Mouse (Mus musculus) inflammation-experienced regulatory T-cells (primary cell): Measurements from ENCODE around the gene Pls3. TPM values are rescaled to one million over a fixed set of nuclear protein-coding genes. Genes with fewer than 3 reads are reported as not detected.

Experiments used
- polyA plus RNA-seq, 2 experiments: library from polyadenylated mRNA; unstranded; fragments of 100-300 nt; shearing (Covaris generic); gene quantifications; one replicate each; pipeline ENCODE4 v1.2.1; 2017

The Pls3 gene
- 1 to 10 TPM; 4.2 to 4.8 TPM for polyA plus RNA-seq

DNA sequence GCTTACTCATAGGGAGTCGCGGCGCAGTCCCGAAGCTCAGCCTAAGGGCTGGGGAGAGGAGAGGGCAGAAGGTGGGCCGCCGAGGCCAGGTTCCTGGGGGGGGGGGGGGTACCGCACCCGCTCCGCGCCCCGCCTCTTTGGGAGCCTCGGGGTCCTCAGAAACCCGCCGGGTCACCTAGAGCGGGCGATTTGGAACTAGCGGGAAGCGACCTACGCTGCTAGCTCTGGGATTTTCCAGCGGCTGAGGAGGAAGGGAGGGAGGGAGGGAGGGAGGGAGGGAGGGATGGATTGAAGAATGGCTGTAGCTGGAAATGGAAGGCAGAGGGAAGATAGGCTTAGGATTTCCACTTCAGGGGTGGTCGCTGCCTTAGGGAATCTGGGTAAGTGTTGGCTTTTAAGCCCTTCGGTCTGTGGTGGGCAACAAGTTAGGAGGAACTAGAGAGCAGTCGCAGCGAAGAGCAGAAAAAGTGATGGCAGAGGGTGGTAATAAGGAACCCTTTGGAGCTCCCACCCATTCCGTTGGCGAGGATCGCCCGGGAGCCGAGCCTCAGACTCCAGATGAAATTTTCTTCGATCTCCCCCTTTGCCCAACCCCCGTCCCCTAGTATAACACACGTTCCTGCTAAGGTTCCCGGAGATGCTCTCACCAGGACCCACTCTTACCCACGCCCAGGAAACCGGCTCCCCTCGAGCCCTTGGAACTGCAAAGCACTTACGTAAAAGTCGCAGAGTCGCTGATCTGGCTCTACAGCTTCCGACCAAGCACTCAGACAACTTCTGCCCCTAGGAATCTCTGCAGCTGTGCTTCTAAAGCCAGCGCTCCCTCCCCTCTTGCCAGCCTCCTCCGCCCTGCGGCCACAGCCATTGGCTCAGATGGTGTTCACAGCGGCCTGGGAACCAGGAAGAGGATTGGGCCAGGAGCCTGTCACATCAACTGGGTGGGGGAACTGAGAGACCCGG, at the start of gene Pls3:
Gene Pls3, minus strand, starts transcription at position 851 of the 960 bp plus-strand sequence.

